Mouse (Mus musculus) spleen, postnatal 36 days (tissue): ENCODE measurements around the gene Fbxo17.

ENCODE experiments used
- DNase-seq, 2 experiments: peaks; one replicate each; pipeline ENCODE4 v3.0.0; 2022; ENCODE audit warnings: low spot score in 2 of 2, mixed read lengths in 1 of 2

Fbxo17 gene

GRCm38 (mm10) chr7:28717726-28718125 lies 1.1 kb downstream of the Fbxo17 start:
- DNase-seq: no peak

- DNase-seq: no peak
These were observed 2.6 kb downstream of the Fbxo17 start for GRCm38 (mm10) chr7:28719159-28719558.

GRCm38 (mm10) chr7:28719650-28720049 lies 3.0 kb downstream of the Fbxo17 start:
- DNase-seq: no peak

GRCm38 (mm10) chr7:28720753-28721537 lies 4.3 kb downstream of the Fbxo17 start:
- DNase-seq: no peak

GRCm38 (mm10) chr7:28722079-28722478 lies 5.5 kb downstream of the Fbxo17 start:
- DNase-seq: no peak

GRCm38 (mm10) chr7:28724613-28725012 lies 8.0 kb downstream of the Fbxo17 start:
- no peak for DNase-seq

GRCm38 (mm10) chr7:28726600-28726999 lies 10.0 kb downstream of the Fbxo17 start:
- DNase-seq: peak; percentile 45 to 54

GRCm38 (mm10) chr7:28727649-28728340 lies 11.2 kb downstream of the Fbxo17 start:
- DNase-seq: no peak

- DNase-seq: peak; percentile 65 to 67
These were observed 15.9 kb downstream of the Fbxo17 start for GRCm38 (mm10) chr7:28732341-28733142.

- no peak for DNase-seq
These were observed 16.6 kb downstream of the Fbxo17 start for GRCm38 (mm10) chr7:28733211-28733610.

- no peak for DNase-seq
These were observed 19.1 kb downstream of the Fbxo17 start for GRCm38 (mm10) chr7:28735701-28736100.

- DNase-seq: no peak
These were observed 23.2 kb downstream of the Fbxo17 start for GRCm38 (mm10) chr7:28739829-28740228.

- DNase-seq: no peak
These were observed 24.3 kb downstream of the Fbxo17 start for GRCm38 (mm10) chr7:28740949-28741348.

- no peak for DNase-seq
These were observed 24.7 kb downstream of the Fbxo17 start for GRCm38 (mm10) chr7:28741368-28741708.

- peak; percentile 94 to 97 for DNase-seq
These were observed 25.3 kb downstream of the Fbxo17 start, which contains the start of the genes Mrps12 and Sars2 for GRCm38 (mm10) chr7:28741709-28742438. Mrps12 (minus strand) TSS chr7:28741820. Sars2 (plus strand) TSS chr7:28741992.

- no peak for DNase-seq
These were observed 33.3 kb downstream of the Fbxo17 start for GRCm38 (mm10) chr7:28749935-28750334.

GRCm38 (mm10) chr7:28756079-28756478 lies 39.5 kb downstream of the Fbxo17 start, which contains the start of gene Ccer2:
Ccer2 (plus strand) TSS chr7:28756174.
- no peak for DNase-seq

GRCm38 (mm10) chr7:28758623-28759022 lies 42.0 kb downstream of the Fbxo17 start:
- no peak for DNase-seq

GRCm38 (mm10) chr7:28761907-28762306 lies 45.3 kb downstream of the Fbxo17 start:
- no peak for DNase-seq

- no peak for DNase-seq
These were observed 48.6 kb downstream of the Fbxo17 start for GRCm38 (mm10) chr7:28765211-28765610.

GRCm38 (mm10) chr7:28766173-28766879 lies 49.7 kb downstream of the Fbxo17 start, which contains the start of gene Sirt2:
Sirt2 (plus strand) TSS chr7:28766735.
- peak; percentile 98 to 99 for DNase-seq
